Mouse (Mus musculus): ENCODE results near the gene D10Wsu102e.

DNA sequence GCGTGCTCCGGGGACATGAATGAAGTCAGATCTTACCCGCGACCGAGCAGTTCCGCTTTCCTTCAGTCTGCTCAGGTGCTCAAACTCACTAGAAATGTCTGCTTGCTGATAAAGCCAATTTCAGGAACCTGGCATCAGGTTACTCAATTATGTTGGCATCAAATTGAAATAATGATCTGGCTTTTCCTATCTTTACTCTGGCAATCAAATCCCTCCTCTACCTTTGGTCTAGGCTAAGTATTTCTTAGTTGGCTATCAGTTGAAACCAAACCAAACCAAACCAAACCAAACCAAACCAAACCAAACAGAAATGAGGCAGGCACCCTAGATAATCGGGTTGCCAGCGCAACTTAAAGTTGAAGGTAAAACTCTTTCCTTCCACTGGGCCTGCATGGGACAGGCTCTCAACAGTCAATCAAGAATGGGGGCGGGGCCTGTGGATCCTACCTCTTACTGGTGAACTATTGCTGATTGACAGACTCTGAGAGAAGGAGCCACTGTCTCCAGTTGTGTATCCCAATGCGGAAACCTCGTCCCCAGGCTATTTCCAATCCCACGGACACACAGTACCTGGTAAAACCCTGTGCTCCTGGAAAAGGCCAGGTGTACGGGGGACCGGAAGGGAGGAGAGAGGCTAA lies 33.3 kb upstream of the D10Wsu102e start:
- TF ChIP-seq CTCF (IDR thresholded peaks at IDR 0.05; ENCODE audit: insufficient read depth, low read depth, low read length) (no peak), POLR2A (IDR thresholded peaks at IDR 0.05; ENCODE audit: insufficient read depth, low read depth, low read length) (no peak)

Measured in olfactory bulb, adult 2 months (tissue).